Mouse (Mus musculus): ENCODE results near the gene Leng8.

DNA sequence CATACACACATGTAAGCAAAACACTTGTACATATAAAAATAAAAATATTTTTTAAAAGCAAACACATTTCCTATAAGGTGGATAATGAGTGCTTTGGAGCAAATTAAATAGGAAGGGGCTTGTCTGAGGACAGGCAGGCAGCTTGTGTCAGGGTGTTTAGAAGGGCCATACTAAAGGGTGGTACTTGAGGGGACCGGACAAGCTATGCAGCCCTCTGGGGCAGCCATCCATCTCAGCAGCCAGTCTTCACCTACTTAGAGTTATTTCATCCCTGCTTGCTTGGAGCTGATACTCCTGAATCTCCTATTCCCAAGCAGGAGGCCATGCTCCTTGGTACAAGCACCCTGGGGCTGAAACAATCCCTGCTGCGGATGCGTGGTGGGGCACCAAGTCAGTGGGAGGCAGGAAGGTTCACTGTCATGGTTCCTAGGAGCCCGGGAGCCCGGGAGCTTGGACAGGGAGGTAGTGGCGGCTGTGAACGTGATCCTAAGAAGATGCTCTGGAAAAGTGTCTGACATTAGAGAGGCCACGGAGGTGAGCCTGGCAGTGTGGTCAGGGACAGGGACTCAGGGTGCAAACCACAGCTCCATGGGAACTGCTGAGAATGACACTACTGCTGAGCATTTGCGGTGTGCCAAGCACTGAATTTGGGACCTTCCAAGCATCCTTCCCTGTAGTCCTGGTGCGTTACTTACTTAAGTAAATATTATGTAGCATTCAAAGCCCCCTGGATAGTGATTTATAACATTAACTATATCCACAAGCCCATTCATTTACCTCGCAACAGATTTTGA lies 9.7 kb upstream of the Leng8 start:
- TF ChIP-seq CTCF (IDR thresholded peaks at IDR 0.05; ENCODE audit: borderline replicate concordance, extremely low read depth, insufficient read depth, insufficient read length) (no peak), POLR2A (IDR thresholded peaks at IDR 0.05; ENCODE audit: borderline replicate concordance, extremely low read depth, insufficient read depth, insufficient read length, poor library complexity, severe bottlenecking) (no peak)
